Mouse (Mus musculus) embryonic fibroblast, embryonic 13.5 days (primary cell): ENCODE measurements at regions not wholly inside any gene's neighbourhood (a gene's known extent, or its start where the extent isn't known, plus 50 kb on each side); places are given as distances from the start of the nearest gene placed in this dataset.

Experiments used
- CTCF ChIP-seq: IDR thresholded peaks from 2 replicates; pipeline ENCODE4 v1.5.1; 2011; ENCODE audit warnings: mild to moderate bottlenecking, control low read depth, low read length, moderate library complexity, borderline replicate concordance; ENCODE audit not compliant: insufficient read depth
- POLR2A ChIP-seq: IDR thresholded peaks from 2 replicates; pipeline ENCODE4 v1.6.1; 2011; ENCODE audit warnings: low read depth, mild to moderate bottlenecking, control low read depth, low read length, moderate library complexity

GRCm38 (mm10) chr9:61779165-61779564 lies 135.2 kb downstream of the Rplp1 start:
- TF ChIP-seq CTCF (no peak), POLR2A (no peak)
